Mouse (Mus musculus) left cerebral cortex, postnatal 4 days (tissue): ENCODE data around the gene Cela3a. TPM values are rescaled to one million over a fixed set of nuclear protein-coding genes. Genes with fewer than 3 reads are reported as not detected.
"Not testable (repeated sequence)": the region's sequence is repeated elsewhere in the genome, so short reads cannot be mapped to it uniquely, and the experiment has no call there.

ENCODE experiments used
- DNase-seq: peaks from one replicate; pipeline ENCODE4 v3.0.0-alpha.2; 2022
- intact Hi-C: fragments of 180-260 bp; cut with DNase I; formaldehyde crosslinking; loops from one replicate; pipeline ENCODE4 v1.15.1; 2025
- total RNA-seq, 2 experiments: library from RNA; stranded (reverse); gene quantifications; 2 replicates each; pipeline ENCODE4 v1.2.3; 2021

Gene Cela3a
- total RNA-seq, 2 experiments from 2014 or later, result not detected

- intact Hi-C loops, result loop anchor here (2.0 kb wide), 1 partner anchor 19 kb away; no protein-coding TSS in a partner anchor
- no peak for DNase-seq
These were observed 8.3 kb upstream of the Cela3a start for GRCm38 (mm10) chr4:137417712-137418564.

GRCm38 (mm10) chr4:137414936-137415335, 5.3 kb upstream of the Cela3a start:
- intact Hi-C loops, result no loop called here
- DNase-seq, result no peak

GRCm38 (mm10) chr4:137412185-137412709, 2.7 kb upstream of the Cela3a start:
- intact Hi-C loops, DNase-seq: not testable (repeated sequence)

DNA sequence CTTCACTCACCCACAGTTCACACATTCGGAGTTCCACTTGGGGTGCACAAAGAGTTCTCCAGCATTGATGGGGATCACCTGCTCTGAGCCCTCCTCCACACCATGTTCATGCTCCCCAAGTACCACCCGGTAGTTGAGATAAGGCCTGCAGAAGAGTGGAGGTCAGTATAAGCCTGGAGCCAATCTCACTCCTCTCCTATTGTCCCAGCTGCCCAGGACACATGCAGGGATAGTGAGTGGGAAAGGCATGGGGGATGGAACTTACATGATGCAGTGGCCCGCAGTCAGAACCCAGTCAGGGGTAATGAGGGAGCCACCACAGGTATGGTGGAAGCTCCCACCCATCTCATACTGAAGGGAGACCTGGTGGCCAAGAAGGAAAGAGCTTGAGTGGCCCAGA, 4.0 kb downstream of the Cela3a start:
- intact Hi-C loops, result no loop called here
- no peak for DNase-seq

DNA sequence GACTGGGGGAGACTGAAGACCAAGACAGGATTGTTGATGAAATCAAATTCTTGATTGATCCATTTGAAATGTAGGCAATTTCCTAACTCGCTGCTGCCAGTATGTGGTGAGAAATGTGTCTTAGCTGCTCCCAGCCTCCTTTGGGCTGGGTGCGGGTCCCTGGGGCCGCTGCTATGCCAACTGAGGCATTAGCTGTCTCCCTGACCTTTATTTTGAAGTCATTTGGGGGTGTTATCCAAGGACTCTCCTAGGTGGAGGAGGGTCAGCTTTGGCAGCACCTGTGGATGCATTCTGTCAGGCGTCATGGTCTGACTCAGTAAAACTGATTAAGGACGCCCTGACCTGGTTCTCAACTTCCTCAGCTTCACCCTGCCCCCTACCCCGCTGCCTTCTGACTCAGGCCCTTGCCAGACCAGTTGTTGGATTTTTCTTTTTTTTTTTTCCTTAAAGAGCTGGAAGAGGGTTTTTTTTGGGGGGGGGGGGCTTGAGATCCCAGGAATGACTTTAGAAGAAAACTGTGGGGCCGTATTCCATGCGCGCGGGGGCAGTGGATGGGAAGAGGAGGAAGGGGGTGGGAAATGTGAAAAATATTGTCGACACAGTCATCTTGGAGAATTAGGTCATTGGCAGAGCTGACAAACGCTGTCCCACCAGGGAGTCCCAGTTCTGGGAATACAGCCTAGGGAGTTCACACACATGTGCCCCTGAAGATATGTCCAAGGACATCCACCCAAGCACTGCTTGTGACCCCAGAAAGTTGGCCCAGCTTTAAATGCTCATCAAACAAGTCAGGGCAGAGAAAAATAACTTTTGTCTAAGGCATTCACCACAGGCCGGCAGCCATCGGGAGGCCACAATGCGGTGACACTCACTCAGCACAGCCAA, 12.7 kb downstream of the Cela3a start:
- intact Hi-C loops, result no loop called here
- peak; percentile 33 for DNase-seq

- intact Hi-C loops, result no loop called here
- no peak for DNase-seq
These were observed 16.0 kb downstream of the Cela3a start for GRCm38 (mm10) chr4:137393378-137394135.

- intact Hi-C loops, result no loop called here
These were observed 16.7 kb downstream of the Cela3a start for GRCm38 (mm10) chr4:137392874-137393273.

GRCm38 (mm10) chr4:137391287-137391686, 18.3 kb downstream of the Cela3a start:
- no peak for DNase-seq
- intact Hi-C loops, result no loop called here

More at GRCm38 (mm10) chr4:137392874-137393273, 16.7 kb downstream of the Cela3a start:
- DNase-seq, result no peak

GRCm38 (mm10) chr4:137390196-137390595, 19.4 kb downstream of the Cela3a start:
- intact Hi-C loops, result no loop called here
- no peak for DNase-seq

DNA sequence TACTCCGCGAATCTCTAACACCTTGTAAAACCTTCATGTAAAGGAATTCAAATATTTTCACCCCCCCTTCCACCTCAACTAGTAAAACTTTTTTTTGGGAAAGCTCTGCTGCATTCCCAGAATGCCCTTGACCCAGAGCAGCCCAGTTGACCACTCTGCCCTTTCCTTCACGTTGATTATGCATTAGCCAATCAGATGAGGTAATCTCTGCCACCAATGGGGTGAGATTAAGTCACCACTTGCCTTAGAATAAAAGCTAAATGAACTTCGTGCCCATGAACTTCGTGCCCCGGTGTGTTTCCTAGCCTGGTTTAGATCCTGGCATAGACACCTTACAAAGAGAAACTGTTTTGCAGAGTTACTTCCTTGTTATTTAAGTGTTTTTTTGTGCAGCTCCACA, 20.6 kb downstream of the Cela3a start:
- no peak for DNase-seq
- intact Hi-C loops, result no loop called here

- peak; percentile 81 for DNase-seq
- intact Hi-C loops, result no loop called here
These were observed 21.4 kb downstream of the Cela3a start for GRCm38 (mm10) chr4:137388059-137388794.

DNA sequence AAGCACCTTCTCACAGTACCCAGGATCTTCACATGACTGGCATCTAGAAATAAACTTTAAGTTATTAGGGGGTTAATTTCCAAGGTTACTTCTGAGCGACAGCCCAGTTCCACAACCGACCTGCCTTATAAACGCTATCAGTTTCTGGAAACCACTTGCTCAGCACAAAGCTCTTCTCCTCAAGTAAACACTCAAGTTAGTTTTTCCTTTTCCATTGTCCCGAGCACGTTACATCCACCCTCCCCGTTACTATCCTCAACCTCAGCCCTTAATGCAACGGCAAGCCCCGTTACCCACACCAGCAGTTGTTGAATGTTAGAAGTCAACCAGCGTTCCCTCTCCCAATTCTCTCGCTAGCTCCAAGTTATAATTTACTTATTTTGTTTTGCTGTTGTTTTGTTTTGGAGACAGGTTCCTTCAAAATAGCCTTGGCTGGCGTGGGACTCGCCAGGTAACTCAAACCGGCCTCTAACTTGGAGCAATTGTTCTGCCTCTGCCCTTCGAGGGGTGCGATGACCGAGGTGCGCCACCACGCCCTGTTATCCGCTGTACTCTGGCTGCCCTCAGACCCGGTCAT, 22.0 kb downstream of the Cela3a start:
- DNase-seq, result no peak
- intact Hi-C loops, result no loop called here

- no peak for DNase-seq
- intact Hi-C loops, result no loop called here
These were observed 28.6 kb downstream of the Cela3a start for GRCm38 (mm10) chr4:137380702-137381605.

- intact Hi-C loops, result no loop called here
- DNase-seq, result no peak
These were observed 29.8 kb downstream of the Cela3a start for GRCm38 (mm10) chr4:137379713-137380255.

DNA sequence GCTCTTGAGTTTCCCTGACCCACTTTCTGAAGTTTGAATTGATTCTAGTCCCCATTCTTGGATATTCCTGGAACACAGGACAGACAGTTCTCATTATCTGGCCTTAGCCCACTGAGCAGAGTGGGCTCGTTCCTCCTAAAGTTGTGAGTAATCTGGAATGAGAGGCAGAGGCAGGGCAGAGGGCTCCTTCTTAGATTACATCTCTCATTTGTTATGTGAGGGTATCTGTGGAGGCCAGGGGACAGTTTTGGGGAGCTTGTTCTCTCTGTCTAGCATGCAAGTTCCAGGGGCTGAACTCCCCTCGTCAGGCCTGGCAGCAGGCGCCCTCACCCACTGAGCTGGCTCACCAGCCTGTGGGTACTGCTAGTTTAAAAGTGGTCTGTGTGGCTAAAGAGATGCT, 30.5 kb downstream of the Cela3a start:
- intact Hi-C loops, result no loop called here
- no peak for DNase-seq

GRCm38 (mm10) chr4:137377526-137378304, 31.9 kb downstream of the Cela3a start:
- intact Hi-C loops, result no loop called here

GRCm38 (mm10) chr4:137376778-137377177, 32.8 kb downstream of the Cela3a start:
- DNase-seq, result no peak
- intact Hi-C loops, result no loop called here

More at GRCm38 (mm10) chr4:137377526-137378304, 31.9 kb downstream of the Cela3a start:
- no peak for DNase-seq
